Mouse (Mus musculus) intestine, embryonic 14.5 days (tissue): ENCODE data around the gene Thsd7a. TPM values are rescaled to one million over a fixed set of nuclear protein-coding genes. Genes with fewer than 3 reads are reported as not detected.

Experiments
- ATAC-seq: fragments of 200-750 bp; cut with Nextera tagmentation; replicated peaks from 2 replicates; pipeline ENCODE4 v1.8.0; 2017; ENCODE audit warnings: low read depth, moderate number of reproducible peaks, moderate TSS enrichment, moderate library complexity; ENCODE audit not compliant: low FRiP score, low TSS enrichment
- DNase-seq: peaks from one replicate; pipeline ENCODE4 v3.0.0-alpha.2; 2018; ENCODE audit warnings: low spot score
- H3K27ac ChIP-seq: fragments of 300-500 bp; sonication (generic); 2 replicates; pipeline ENCODE4 v1.5.1; 2014; ENCODE audit warnings: low read depth, mild to moderate bottlenecking, control low read depth
- H3K27me3 ChIP-seq: fragments of 300-500 bp; sonication (generic); replicated peaks from 2 replicates; pipeline ENCODE4 v1.6.1; 2014; ENCODE audit warnings: low read length, control low read depth; ENCODE audit not compliant: control insufficient read depth, insufficient read depth
- H3K36me3 ChIP-seq: fragments of 300-500 bp; sonication (generic); 2 replicates; pipeline ENCODE4 v1.6.1; 2014; ENCODE audit warnings: low read length, control low read depth; ENCODE audit not compliant: control insufficient read depth, insufficient read depth
- H3K4me1 ChIP-seq: fragments of 300-500 bp; sonication (generic); replicated peaks from 2 replicates; pipeline ENCODE4 v1.6.1; 2014; ENCODE audit warnings: low read length, control low read depth, mixed read lengths; ENCODE audit not compliant: control insufficient read depth, insufficient read depth
- H3K4me2 ChIP-seq: fragments of 300-500 bp; sonication (generic); 2 replicates; pipeline ENCODE4 v1.6.1; 2014; ENCODE audit warnings: low read length
- H3K4me3 ChIP-seq: fragments of 300-500 bp; sonication (generic); 2 replicates; pipeline ENCODE4 v1.5.1; 2014; ENCODE audit warnings: low read depth, low read length, control low read depth, mixed read lengths
- H3K9ac ChIP-seq: fragments of 300-500 bp; sonication (generic); 2 replicates; pipeline ENCODE4 v1.6.1; 2014; ENCODE audit warnings: mild to moderate bottlenecking, low read length
- H3K9me3 ChIP-seq: fragments of 300-500 bp; sonication (generic); 2 replicates; pipeline ENCODE4 v1.6.1; 2016; ENCODE audit warnings: low read length, control low read depth; ENCODE audit not compliant: control insufficient read depth
- WGBS: fragments of 180-500 bp; shearing (Covaris S2); extraction: QIAGEN DNeasy Blood & Tissue Kit; methylation state at CpG from one replicate; pipeline ENCODE4 v1.1.7; 2014; 5-methylcytosine and 5-hydroxymethylcytosine counted together
- polyA plus RNA-seq: library from polyadenylated mRNA; unstranded; fragments of >200 nt; fragmentation: Nextera tagmentation; extraction: Ambion mirVana; gene quantifications from 2 replicates; pipeline ENCODE4 v1.2.1, GENCODE M21; 2014

Thsd7a gene
- polyA plus RNA-seq, 1 experiment from 2014 or later = 6.0 TPM

DNA sequence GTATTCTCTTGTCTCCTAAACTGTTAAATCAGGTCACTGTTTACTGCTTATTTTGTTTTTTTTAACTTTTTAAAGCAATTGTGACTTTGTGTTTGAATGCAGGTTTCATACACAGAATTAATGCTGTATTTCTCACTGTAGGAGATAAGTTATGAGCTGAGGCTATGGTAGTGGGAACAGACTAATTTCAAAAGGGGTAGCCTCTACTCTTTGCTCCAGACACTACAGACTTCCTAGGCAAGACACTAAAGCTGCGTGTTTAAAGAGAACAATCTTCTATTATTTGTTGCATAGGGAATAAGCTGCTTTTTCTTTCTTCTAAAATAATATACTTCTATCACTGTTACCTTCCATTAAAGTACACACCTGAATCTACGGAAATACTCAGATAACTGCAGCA is 368.5 kb downstream of the Thsd7a start:
- no peak overlapping the region for H3K4me2 ChIP-seq
- WGBS = 92% methylated on average over 2 of the region's 2 CpGs
- H3K4me3 ChIP-seq = no peak overlapping the region
- DNase-seq = no peak
- H3K4me1 ChIP-seq = no peaks in the 10 kb centered on the region
- no peak overlapping the region for H3K27ac ChIP-seq
- H3K36me3 ChIP-seq = no peaks in the 10 kb centered on the region
- no peaks in the 10 kb centered on the region for H3K27me3 ChIP-seq
- H3K9ac ChIP-seq = no peak overlapping the region
- no peaks in the 10 kb centered on the region for H3K9me3 ChIP-seq
- ATAC-seq = no peak

GRCm38 (mm10) chr6:12358737-12359136 is 390.5 kb downstream of the Thsd7a start:
- no peak for ATAC-seq
- Histone ChIP-seq H3K9me3 (no peaks in the 10 kb centered on the region), H3K9ac (no peak overlapping the region), H3K4me2 (no peak overlapping the region), H3K36me3 (no peaks in the 10 kb centered on the region), H3K27me3 (no peaks in the 10 kb centered on the region), H3K27ac (no peak overlapping the region), H3K4me1 (no peaks in the 10 kb centered on the region), H3K4me3 (no peak overlapping the region)
- no peak for DNase-seq
- 24% methylated on average over 2 of the region's 2 CpGs for WGBS

DNA sequence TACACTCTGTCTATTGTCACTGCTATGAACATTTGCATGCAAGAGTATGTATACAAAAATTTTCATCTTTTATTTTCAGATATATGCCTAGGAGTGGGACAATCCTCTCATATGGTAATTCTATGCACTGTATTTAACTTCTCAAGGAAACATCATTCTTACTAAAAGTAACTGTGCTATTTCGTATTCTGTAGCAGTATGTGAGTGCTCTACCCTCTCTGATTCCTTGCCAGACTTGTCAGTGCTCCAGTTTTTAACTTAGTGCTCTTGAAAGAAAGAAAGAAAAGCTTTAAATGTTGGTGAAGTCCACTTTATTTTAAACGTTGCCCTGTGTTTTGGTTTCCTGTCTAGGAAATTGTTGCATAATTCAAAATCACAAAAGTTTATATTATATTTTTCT is 395.6 kb downstream of the Thsd7a start:
- no peaks in the 10 kb centered on the region for H3K27me3 ChIP-seq
- no peak overlapping the region for H3K4me2 ChIP-seq
- no peaks in the 10 kb centered on the region for H3K36me3 ChIP-seq
- H3K9me3 ChIP-seq = no peaks in the 10 kb centered on the region
- no peak overlapping the region for H3K9ac ChIP-seq
- no peak overlapping the region for H3K4me3 ChIP-seq
- DNase-seq = no peak
- WGBS = 63% methylated on average over 2 of the region's 2 CpGs
- no peak for ATAC-seq
- no peaks in the 10 kb centered on the region for H3K4me1 ChIP-seq
- H3K27ac ChIP-seq = no peak overlapping the region

GRCm38 (mm10) chr6:12352165-12352719 is 397.0 kb downstream of the Thsd7a start:
- no peak overlapping the region for H3K27ac ChIP-seq
- DNase-seq (no peak), ATAC-seq (no peak)
- H3K4me3 ChIP-seq = no peak overlapping the region
- H3K4me2 ChIP-seq = no peak overlapping the region
- no peaks in the 10 kb centered on the region for H3K9me3 ChIP-seq
- no peaks in the 10 kb centered on the region for H3K27me3 ChIP-seq
- no peaks in the 10 kb centered on the region for H3K4me1 ChIP-seq
- H3K9ac ChIP-seq = no peak overlapping the region
- H3K36me3 ChIP-seq = no peaks in the 10 kb centered on the region
- WGBS = 75% methylated on average over 9 of the region's 9 CpGs

DNA sequence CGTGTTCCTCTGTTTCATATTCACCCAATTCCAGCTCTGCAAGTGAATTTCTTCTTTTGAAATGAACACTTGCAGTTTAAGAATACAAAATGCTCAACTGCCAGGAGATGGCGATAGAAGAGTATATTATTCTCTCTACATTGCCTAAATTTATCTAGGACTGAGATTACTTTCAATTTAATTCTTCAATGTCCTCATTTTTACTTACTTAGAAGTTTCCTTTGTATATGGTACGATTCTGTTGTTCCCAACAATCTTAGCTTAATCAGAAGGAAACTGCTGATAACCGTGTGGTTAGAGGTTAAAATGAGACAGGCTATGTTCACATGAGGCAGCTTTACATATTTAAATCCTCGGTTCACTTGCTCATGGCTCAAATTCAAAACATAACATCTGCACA is 398.5 kb downstream of the Thsd7a start:
- no peaks in the 10 kb centered on the region for H3K27me3 ChIP-seq
- no peaks in the 10 kb centered on the region for H3K9me3 ChIP-seq
- H3K4me3 ChIP-seq = no peak overlapping the region
- H3K36me3 ChIP-seq = no peaks in the 10 kb centered on the region
- H3K9ac ChIP-seq = no peak overlapping the region
- 50% methylated on average over 5 of the region's 5 CpGs for WGBS
- no peaks in the 10 kb centered on the region for H3K4me1 ChIP-seq
- H3K4me2 ChIP-seq = no peak overlapping the region
- ATAC-seq = no peak
- DNase-seq = no peak
- H3K27ac ChIP-seq = no peak overlapping the region

DNA sequence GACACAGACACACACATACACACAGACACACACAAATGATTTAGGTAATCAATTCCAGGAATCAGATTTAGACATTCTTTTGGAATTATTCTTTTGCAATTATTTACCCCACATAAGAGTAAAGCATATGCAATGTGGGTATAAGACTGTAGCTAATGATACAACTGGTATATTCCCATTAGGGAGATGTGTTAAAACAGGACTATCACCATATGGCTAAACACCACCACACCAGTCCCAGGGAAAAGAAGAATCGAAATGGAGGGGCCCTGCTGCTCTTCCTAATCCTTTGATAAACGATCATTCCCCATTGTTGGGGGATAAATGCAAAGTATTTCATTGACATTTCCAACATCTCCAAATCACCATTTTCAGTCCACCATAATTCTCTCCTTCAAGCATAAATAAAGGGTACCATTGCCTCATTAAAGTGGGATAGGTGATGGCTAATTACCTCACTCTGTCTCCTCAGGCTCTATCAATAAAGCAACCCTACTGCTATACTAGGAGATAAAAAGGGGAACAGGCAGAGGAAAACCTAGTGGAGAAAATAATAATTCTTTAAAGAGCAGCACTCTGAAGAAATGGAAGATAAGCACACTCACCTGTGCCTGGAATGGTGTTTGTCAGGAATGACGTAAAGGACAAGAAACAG is 400.0 kb downstream of the Thsd7a start:
- no peak overlapping the region for H3K9ac ChIP-seq
- DNase-seq (no peak), ATAC-seq (no peak)
- no peak overlapping the region for H3K4me2 ChIP-seq
- no peaks in the 10 kb centered on the region for H3K4me1 ChIP-seq
- H3K9me3 ChIP-seq = no peaks in the 10 kb centered on the region
- 77% methylated on average over 3 of the region's 3 CpGs for WGBS
- H3K4me3 ChIP-seq = no peak overlapping the region
- H3K36me3 ChIP-seq = no peaks in the 10 kb centered on the region
- no peaks in the 10 kb centered on the region for H3K27me3 ChIP-seq
- H3K27ac ChIP-seq = no peak overlapping the region

DNA sequence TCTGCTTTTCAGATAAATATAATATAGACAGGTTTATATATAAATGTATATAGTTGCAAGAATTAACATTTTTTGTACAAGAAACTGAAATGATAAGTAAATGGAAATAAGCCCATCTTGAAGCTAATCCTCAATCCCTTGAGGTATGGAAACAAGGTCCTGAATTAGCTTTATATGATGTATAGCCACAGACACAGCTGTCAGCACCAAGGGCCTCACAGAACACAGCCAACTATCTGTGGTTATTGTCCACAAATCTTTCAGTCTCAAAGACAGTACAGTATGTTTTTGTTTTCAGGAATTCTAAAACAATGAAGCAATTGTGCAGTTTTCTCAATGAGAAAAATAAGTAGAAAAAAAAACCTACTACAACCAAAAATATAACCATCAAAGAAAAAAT is 400.5 kb downstream of the Thsd7a start:
- Histone ChIP-seq H3K27ac (no peak overlapping the region), H3K4me3 (no peak overlapping the region), H3K27me3 (no peaks in the 10 kb centered on the region), H3K9me3 (no peaks in the 10 kb centered on the region), H3K9ac (no peak overlapping the region), H3K36me3 (no peaks in the 10 kb centered on the region), H3K4me1 (no peaks in the 10 kb centered on the region), H3K4me2 (no peak overlapping the region)
- no peak for DNase-seq
- no peak for ATAC-seq

DNA sequence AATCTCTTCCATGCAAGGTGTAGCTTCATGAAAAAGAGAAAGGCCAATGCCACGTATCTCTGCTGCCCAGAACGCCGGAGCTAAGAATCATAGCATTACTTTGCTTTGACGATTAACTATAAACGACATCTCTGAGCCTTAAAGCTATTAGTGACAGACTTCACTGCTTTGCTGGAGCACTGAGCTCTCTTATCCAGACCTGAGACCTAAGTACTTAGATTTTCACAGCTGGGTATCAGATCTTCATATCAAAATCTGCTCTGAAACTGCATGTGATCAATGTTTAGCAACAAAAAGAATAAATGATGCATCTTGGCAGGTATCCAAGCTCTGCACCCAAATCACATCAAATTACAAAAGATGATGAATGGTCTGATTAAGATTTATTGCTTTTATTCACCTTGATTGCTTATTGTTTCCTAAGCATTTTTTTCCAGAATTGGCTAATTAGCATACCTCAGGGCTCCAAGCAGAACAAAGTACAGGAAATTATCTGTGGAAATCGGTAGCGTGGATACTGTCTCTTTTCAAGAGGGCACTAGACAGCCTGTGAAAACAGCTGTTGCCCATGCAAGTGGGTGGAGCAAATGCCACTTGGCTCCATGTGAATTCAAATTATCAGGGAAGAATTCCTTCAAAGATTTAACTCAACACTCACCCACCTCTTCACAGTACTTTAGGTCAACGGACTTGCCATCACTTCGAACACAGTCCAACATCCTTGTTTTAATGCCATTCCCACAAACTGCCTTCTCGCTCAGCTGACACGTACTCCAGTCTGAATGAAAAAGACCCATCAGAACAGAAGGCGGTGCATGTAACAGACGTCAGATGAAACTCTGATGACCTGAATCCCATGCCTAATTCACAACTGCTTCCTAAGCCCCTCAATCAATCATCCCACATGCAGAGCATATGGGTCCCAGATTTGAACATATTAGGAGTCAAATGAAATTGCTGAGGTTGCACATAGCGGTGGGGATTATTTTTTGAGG is 412.3 kb downstream of the Thsd7a start:
- no peaks in the 10 kb centered on the region for H3K9me3 ChIP-seq
- no peaks in the 10 kb centered on the region for H3K27me3 ChIP-seq
- no peaks in the 10 kb centered on the region for H3K4me1 ChIP-seq
- no peak overlapping the region for H3K27ac ChIP-seq
- ATAC-seq (no peak), DNase-seq (no peak)
- no peak overlapping the region for H3K4me3 ChIP-seq
- WGBS = 75% methylated on average over 14 of the region's 14 CpGs
- H3K36me3 ChIP-seq = no peaks in the 10 kb centered on the region
- no peak overlapping the region for H3K4me2 ChIP-seq
- H3K9ac ChIP-seq = no peak overlapping the region
